Mouse (Mus musculus): ENCODE measurements around the gene Pbx1. TPM values are rescaled to one million over a fixed set of nuclear protein-coding genes. Genes with fewer than 3 reads are reported as not detected.

Gene Pbx1
- polyA plus RNA-seq, 1 experiment, result 46.9 TPM

DNA sequence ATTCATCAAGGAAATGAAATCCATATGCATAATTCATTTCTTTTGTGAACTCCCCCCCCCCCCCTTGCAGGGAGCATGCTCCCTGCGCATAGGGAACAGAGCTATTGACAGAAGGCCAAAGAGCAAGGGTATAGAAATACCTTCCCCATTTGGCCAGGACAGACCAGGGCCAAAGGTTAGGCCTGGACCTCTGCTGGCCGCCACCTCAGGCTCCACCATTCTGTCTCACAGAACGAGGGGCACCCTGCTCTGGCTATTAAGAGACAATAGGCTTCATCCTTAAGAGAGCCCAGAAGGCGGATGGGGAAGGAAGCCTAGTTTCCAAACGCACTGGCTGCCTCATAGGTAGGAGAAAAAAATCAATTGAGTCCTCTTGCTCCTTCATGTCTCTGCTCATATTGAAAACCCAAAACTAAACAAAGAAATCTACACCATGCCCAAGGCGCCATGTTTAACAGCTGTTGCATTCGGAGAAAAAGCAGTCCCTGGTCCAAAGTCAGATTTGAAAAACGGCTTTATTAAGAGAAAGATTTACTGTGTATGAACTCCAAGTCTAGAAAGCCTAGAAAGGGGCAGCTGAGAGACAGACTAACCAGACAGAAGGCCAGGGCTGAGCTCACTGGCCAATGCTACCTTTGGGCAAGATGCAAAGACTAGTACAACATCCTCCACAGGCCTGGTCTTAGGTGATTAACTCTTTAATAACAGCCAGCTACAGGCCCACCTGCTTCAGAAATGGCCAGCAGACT, 83.9 kb downstream of the Pbx1 start:
- no peaks in the 10 kb centered on the region for H3K36me3 ChIP-seq (ENCODE audit: control insufficient read depth, insufficient read depth, low read length)
- no peaks in the 10 kb centered on the region for H3K27me3 ChIP-seq (replicated peaks; ENCODE audit: control insufficient read depth, insufficient read depth, low read length)
- H3K4me3 ChIP-seq (ENCODE audit: insufficient read depth, low read depth, low read length), result no peak overlapping the region
- 66% methylated on average over 8 of the region's 8 CpGs for WGBS
- no peak overlapping the region for H3K27ac ChIP-seq (ENCODE audit: insufficient read depth, low read depth, low read length)
- TF ChIP-seq CTCF (conservative IDR thresholded peaks at IDR 0.05; ENCODE audit: insufficient read depth, insufficient read length, low read depth, low read length) (no peak), POLR2A (IDR thresholded peaks at IDR 0.05; ENCODE audit: low read depth, low read length) (no peak)
- peaks cover 30% of the 10 kb centered on the region for H3K4me1 ChIP-seq (ENCODE audit: control insufficient read depth, insufficient read depth, low read length)
- no peak for DNase-seq

DNA sequence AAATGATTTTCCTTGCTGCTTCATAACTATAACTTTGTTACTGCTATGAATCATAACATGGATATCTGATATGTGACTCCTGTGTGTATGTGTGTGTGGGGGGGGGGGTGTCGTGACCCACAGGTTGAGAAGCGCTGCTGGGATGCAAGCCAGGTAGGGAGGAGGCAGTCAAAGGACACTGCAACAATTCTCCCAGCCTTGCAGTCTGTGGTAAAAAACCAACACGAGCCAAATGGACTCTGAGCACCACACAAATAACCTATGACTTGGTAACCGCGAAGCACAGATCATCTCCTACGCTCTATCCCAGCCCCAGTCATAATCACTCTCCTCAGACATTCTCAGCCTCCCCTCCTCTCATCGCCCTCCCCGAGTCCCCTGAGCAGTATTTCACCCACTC, 87.2 kb downstream of the Pbx1 start:
- no peaks in the 10 kb centered on the region for H3K36me3 ChIP-seq (ENCODE audit: control insufficient read depth, insufficient read depth, low read length)
- H3K4me3 ChIP-seq (ENCODE audit: insufficient read depth, low read depth, low read length), result no peak overlapping the region
- 35% methylated on average over 8 of the region's 8 CpGs for WGBS
- H3K27ac ChIP-seq (ENCODE audit: insufficient read depth, low read depth, low read length), result no peak overlapping the region; the same call in 1 of the 2 replicates
- H3K27me3 ChIP-seq (replicated peaks; ENCODE audit: control insufficient read depth, insufficient read depth, low read length), result no peaks in the 10 kb centered on the region
- DNase-seq, result peak; percentile 93
- TF ChIP-seq POLR2A (IDR thresholded peaks at IDR 0.05; ENCODE audit: low read depth, low read length) (no peak), CTCF (conservative IDR thresholded peaks at IDR 0.05; ENCODE audit: insufficient read depth, insufficient read length, low read depth, low read length) (no peak)
- H3K4me1 ChIP-seq (ENCODE audit: control insufficient read depth, insufficient read depth, low read length), result peaks cover 28% of the 10 kb centered on the region

DNA sequence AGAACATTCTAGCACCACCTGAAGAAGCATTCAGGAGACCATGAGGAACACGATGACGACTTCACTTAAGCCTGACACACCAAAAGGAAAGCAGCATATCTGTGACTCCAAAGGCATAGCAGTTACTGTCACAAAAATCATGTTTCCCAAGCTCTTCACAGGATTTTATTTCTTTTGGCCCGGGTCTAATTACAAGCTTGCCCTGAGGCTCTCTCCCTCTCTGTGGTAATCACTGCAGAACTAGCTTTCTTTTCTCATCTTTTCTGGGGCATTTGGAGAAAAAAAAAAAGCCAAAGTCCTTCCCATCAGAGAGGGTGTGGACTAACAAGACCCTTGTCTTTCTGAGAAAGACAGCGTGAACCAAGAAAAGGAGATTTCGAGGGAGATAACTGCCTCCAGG, 87.8 kb downstream of the Pbx1 start:
- Histone ChIP-seq H3K36me3 (ENCODE audit: control insufficient read depth, insufficient read depth, low read length) (no peaks in the 10 kb centered on the region), H3K27ac (ENCODE audit: insufficient read depth, low read depth, low read length) (no peak overlapping the region; the same call in 1 of the 2 replicates), H3K27me3 (replicated peaks; ENCODE audit: control insufficient read depth, insufficient read depth, low read length) (no peaks in the 10 kb centered on the region), H3K4me3 (ENCODE audit: insufficient read depth, low read depth, low read length) (no peak overlapping the region), H3K4me1 (ENCODE audit: control insufficient read depth, insufficient read depth, low read length) (peaks cover 28% of the 10 kb centered on the region)
- 53% methylated on average over 5 of the region's 5 CpGs for WGBS
- DNase-seq, result no peak
- no peak for TF ChIP-seq POLR2A (IDR thresholded peaks at IDR 0.05; ENCODE audit: low read depth, low read length)

DNA sequence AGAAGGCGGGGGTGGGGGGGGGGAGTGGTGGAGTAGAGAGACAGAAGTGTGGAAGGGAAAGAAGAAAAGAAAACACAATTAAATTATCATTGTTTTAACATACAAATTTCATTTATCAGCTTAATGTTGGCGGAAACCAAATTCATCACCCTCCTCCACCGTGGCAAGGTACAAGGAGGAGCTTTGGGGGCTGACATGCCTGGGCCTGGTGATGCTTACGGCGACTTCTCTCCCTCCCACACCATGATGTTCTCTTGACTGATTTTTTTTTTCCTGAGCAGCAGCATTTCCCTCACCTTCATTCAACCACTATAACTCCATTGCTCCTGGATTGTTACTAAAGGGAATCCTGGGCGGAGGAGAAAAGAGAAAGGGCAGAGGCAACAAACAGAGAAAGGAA, 89.8 kb downstream of the Pbx1 start:
- no peak for TF ChIP-seq POLR2A (IDR thresholded peaks at IDR 0.05; ENCODE audit: low read depth, low read length)
- no peak overlapping the region for H3K27ac ChIP-seq (ENCODE audit: insufficient read depth, low read depth, low read length)
- peaks cover 31% of the 10 kb centered on the region for H3K4me1 ChIP-seq (ENCODE audit: control insufficient read depth, insufficient read depth, low read length)
- WGBS, result 79% methylated on average over 6 of the region's 6 CpGs
- H3K36me3 ChIP-seq (ENCODE audit: control insufficient read depth, insufficient read depth, low read length), result no peaks in the 10 kb centered on the region
- no peak for DNase-seq
- no peaks in the 10 kb centered on the region for H3K27me3 ChIP-seq (replicated peaks; ENCODE audit: control insufficient read depth, insufficient read depth, low read length)
- H3K4me3 ChIP-seq (ENCODE audit: insufficient read depth, low read depth, low read length), result no peak overlapping the region

DNA sequence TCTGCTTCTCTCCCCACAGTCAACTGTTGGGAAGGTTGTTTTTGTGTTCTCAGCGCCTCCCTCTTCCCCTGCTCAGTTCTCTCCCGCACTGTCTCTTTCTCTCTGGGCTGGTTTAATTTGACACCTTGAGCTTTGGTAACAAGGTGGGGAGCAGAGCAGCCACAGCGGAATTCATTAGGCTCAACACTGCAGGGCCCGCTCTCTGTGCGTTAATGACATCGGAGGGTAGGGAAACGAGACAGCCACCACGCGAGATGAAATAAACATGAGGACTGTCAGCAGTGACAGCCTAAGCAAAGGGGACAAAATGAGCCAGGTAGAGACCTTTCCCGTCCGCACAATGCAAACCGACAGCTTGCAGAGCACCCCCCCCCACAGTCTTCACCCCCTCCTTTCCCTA, 90.2 kb downstream of the Pbx1 start:
- TF ChIP-seq POLR2A (IDR thresholded peaks at IDR 0.05; ENCODE audit: low read depth, low read length) (no peak), CTCF (conservative IDR thresholded peaks at IDR 0.05; ENCODE audit: insufficient read depth, insufficient read length, low read depth, low read length) (no peak)
- no peaks in the 10 kb centered on the region for H3K27me3 ChIP-seq (replicated peaks; ENCODE audit: control insufficient read depth, insufficient read depth, low read length)
- no peak overlapping the region for H3K27ac ChIP-seq (ENCODE audit: insufficient read depth, low read depth, low read length)
- no peak for DNase-seq
- H3K4me3 ChIP-seq (ENCODE audit: insufficient read depth, low read depth, low read length), result no peak overlapping the region
- H3K36me3 ChIP-seq (ENCODE audit: control insufficient read depth, insufficient read depth, low read length), result no peaks in the 10 kb centered on the region
- 51% methylated on average over 12 of the region's 12 CpGs for WGBS
- peaks cover 31% of the 10 kb centered on the region for H3K4me1 ChIP-seq (ENCODE audit: control insufficient read depth, insufficient read depth, low read length)

DNA sequence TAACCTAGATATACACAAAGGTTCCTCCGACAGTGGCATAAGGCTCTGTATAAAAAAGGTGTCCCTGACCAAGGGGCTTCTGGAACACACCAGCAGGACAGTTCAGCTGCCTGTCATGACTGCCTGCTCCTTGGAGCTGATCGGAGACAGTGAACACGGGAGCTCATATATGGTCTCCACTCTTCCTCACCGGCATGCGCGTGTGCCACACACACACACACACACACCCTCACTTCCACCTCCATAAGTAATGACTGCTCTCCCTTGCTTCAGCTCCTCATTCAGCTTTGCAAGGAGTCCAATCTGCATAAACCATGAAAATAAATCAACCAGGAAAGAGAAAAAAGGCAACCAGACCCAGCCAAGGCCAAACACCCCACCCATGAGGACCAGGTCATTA, 90.7 kb downstream of the Pbx1 start:
- no peak for TF ChIP-seq POLR2A (IDR thresholded peaks at IDR 0.05; ENCODE audit: low read depth, low read length)
- no peak for TF ChIP-seq CTCF (conservative IDR thresholded peaks at IDR 0.05; ENCODE audit: insufficient read depth, insufficient read length, low read depth, low read length)
- Histone ChIP-seq H3K27ac (ENCODE audit: insufficient read depth, low read depth, low read length) (no peak overlapping the region), H3K36me3 (ENCODE audit: control insufficient read depth, insufficient read depth, low read length) (no peaks in the 10 kb centered on the region), H3K4me3 (ENCODE audit: insufficient read depth, low read depth, low read length) (no peak overlapping the region), H3K4me1 (ENCODE audit: control insufficient read depth, insufficient read depth, low read length) (peaks cover 31% of the 10 kb centered on the region), H3K27me3 (replicated peaks; ENCODE audit: control insufficient read depth, insufficient read depth, low read length) (no peaks in the 10 kb centered on the region)
- DNase-seq, result no peak
- 58% methylated on average over 6 of the region's 6 CpGs for WGBS

DNA sequence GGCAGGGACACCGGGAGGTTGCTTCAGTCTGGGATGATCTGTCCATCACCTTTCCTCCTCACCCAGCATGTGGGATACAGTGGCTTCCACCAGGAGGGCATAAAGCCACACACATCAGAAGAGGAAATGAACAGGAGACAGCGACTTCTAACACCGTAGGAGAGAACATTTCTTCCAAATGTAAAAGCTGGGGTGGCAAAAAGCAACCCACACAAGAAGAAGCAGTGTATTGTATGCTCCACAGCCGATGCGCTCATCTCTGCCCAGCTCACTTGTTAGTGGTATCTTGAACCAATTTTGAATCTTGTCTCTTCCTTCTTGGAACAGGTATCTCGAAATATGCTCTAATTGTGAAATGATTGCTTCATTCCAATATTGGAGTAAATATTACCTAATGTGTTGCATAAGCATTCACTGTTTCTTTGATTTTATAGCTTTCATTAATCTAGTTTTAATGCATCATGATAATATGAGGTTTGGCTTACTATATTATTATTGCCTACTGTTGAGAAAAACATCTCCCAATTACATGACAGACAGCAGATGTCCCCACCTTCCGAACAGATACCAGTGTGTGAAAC, 95.7 kb downstream of the Pbx1 start:
- no peaks in the 10 kb centered on the region for H3K36me3 ChIP-seq (ENCODE audit: control insufficient read depth, insufficient read depth, low read length)
- 84% methylated on average over 7 of the region's 7 CpGs for WGBS
- no peak for DNase-seq

More for the DNA sequence above, 95.7 kb downstream of the Pbx1 start:
- Histone ChIP-seq H3K27me3 (replicated peaks; ENCODE audit: control insufficient read depth, insufficient read depth, low read length) (no peaks in the 10 kb centered on the region), H3K27ac (ENCODE audit: insufficient read depth, low read depth, low read length) (no peak overlapping the region), H3K4me1 (ENCODE audit: control insufficient read depth, insufficient read depth, low read length) (peaks cover 17% of the 10 kb centered on the region; the same call in 1 of the 2 replicates), H3K4me3 (ENCODE audit: insufficient read depth, low read depth, low read length) (no peak overlapping the region)
- TF ChIP-seq POLR2A (IDR thresholded peaks at IDR 0.05; ENCODE audit: low read depth, low read length) (no peak), CTCF (conservative IDR thresholded peaks at IDR 0.05; ENCODE audit: insufficient read depth, insufficient read length, low read depth, low read length) (no peak)
